Mouse (Mus musculus) Patski (cell line): Measurements from ENCODE around the gene Slc4a4. TPM values are rescaled to one million over a fixed set of nuclear protein-coding genes. Genes with fewer than 3 reads are reported as not detected.
A peak's percentile ranks its signal among the peaks of the same experiment; 100 is the strongest.

Experiments
- ATAC-seq: fragments of 100-300 bp; one replicate; pipeline ENCODE4 v1.8.0; 2021
- CTCF ChIA-PET: fragments of 350-600 bp; sonication (Branson Sonifier 250); formaldehyde crosslinking; loops from one replicate; lab custom pipeline; 2022; ENCODE audit warnings: inconsistent platforms; lab: Charles Lee
- POLR2A ChIA-PET: fragments of 350-600 bp; sonication (Branson Sonifier 250); formaldehyde crosslinking; loops from one replicate; lab custom pipeline; 2022; ENCODE audit warnings: antibody characterized with exemption, inconsistent platforms; lab: Charles Lee
- DNase-seq: peaks from one replicate; pipeline ENCODE4 v3.0.0-alpha.2; 2011; ENCODE audit warnings: low read depth, low spot score
- H3K27me3 ChIP-seq: fragments of 371-371 bp; one replicate; pipeline ENCODE4 v1.5.1; 2021
- CTCF ChIP-seq: fragments of 100-300 bp; IDR thresholded peaks from one replicate; pipeline ENCODE4 v1.5.1; 2021
- in situ Hi-C: fragments of 300-500 bp; cut with MboI; formaldehyde crosslinking; loops from 3 replicates; pipeline ENCODE4 v1.11.1; 2018; ENCODE audit warnings: low pct_unique_long_range_greater_than_20kb, mixed read lengths
- polyA plus RNA-seq: library from polyadenylated mRNA; unstranded; gene quantifications from one replicate; pipeline ENCODE4 v1.2.3, GENCODE M21; 2021

The Slc4a4 gene
- polyA plus RNA-seq, 1 experiment from 2014 or later: 6.8 TPM

DNA sequence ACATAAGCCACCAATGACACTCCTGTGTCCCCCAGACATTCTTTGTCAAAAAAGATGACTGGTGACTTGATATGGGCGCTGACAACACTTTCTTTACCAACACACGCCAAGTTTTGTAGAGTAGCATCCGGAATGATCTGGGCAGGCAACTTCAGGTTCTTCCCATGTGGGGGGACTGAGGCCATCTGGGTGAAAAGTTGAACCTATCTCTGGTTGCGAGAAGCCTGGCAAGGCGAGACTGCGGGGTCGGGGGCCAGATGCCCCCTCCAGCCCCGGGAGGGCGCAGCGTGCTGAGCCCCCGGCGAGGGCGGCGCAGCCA lies 310 bp upstream of the Slc4a4 start:
- H3K27me3 ChIP-seq: no peaks in the 10 kb centered on the region
- no peak for TF ChIP-seq CTCF
- POLR2A ChIA-PET: no interaction called here
- no peak for DNase-seq
- no peak for ATAC-seq
- CTCF ChIA-PET: no interaction called here
- in situ Hi-C loops: loop anchor here (10.0 kb wide), 2 partner anchors 338 to 498 kb away; no protein-coding TSS in a partner anchor

GRCm38 (mm10) chr5:88887556-88888412 lies 1.2 kb downstream of the Slc4a4 start:
- no peak for DNase-seq
- ATAC-seq: peak; percentile 4
- no peaks in the 10 kb centered on the region for H3K27me3 ChIP-seq
- CTCF ChIA-PET: interaction anchor here (0.7 to 1.2 kb wide), 2 partner anchors 9 to 15 kb away, joined by 3 read pairs; no protein-coding TSS in a partner anchor
- TF ChIP-seq CTCF: no peak
- POLR2A ChIA-PET: no interaction called here
- in situ Hi-C loops: loop anchor here (10.0 kb wide), 2 partner anchors 337 to 497 kb away; no protein-coding TSS in a partner anchor

DNA sequence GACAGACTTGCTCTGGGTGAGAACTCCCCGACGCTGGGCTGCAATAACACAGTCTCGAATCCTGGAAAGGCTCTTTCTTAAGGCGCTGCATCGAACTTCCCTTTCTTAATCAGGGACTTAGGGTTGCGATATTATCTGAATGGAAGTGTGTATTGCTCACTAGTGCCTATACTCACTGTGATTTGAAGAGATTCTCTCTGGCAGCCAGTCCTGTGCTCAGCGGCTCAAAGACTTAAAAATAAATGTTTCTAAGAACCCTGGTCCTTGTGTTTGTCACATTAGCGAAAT lies 1.7 kb downstream of the Slc4a4 start:
- DNase-seq (no peak), ATAC-seq (no peak)
- H3K27me3 ChIP-seq: no peaks in the 10 kb centered on the region
- ChIA-PET POLR2A (no interaction called here), CTCF (interaction anchor here (0.7 to 1.2 kb wide), 2 partner anchors 9 to 14 kb away, joined by 3 read pairs; no protein-coding TSS in a partner anchor)
- in situ Hi-C loops: loop anchor here (10.0 kb wide), 2 partner anchors 336 to 496 kb away; no protein-coding TSS in a partner anchor
- no peak for TF ChIP-seq CTCF

DNA sequence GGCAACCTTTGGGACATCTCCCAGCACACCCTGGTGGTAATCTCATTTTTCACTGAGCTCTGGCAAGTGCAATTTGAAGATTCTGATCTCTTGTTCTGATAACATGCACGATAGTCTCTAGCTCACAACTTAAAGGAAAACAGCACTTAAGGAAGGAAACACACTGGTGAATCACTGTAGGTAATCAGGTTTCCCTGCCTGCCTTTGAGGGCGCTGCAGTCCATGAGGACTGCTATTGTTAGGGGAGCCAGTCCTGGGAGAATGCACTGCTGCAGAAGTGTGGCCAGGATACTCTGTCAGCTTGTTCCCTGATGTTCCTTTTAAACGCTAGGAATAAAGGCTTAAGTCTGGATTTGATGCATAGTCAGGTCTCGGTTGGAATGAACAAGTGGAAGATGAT lies 2.7 kb downstream of the Slc4a4 start:
- no peak for DNase-seq
- ATAC-seq: no peak
- TF ChIP-seq CTCF: peak; percentile 47
- ChIA-PET POLR2A (interaction anchor here (0.7 kb wide), 1 partner anchor 139 kb away, joined by 5 read pairs; no protein-coding TSS in a partner anchor), CTCF (interaction anchor here (0.6 to 1.2 kb wide), 5 partner anchors 14 to 416 kb away, joined by 3 to 4 read pairs (median 3); no protein-coding TSS in a partner anchor)
- no peaks in the 10 kb centered on the region for H3K27me3 ChIP-seq
- in situ Hi-C loops: loop anchor here (10.0 kb wide), 2 partner anchors 335 to 495 kb away; no protein-coding TSS in a partner anchor

DNA sequence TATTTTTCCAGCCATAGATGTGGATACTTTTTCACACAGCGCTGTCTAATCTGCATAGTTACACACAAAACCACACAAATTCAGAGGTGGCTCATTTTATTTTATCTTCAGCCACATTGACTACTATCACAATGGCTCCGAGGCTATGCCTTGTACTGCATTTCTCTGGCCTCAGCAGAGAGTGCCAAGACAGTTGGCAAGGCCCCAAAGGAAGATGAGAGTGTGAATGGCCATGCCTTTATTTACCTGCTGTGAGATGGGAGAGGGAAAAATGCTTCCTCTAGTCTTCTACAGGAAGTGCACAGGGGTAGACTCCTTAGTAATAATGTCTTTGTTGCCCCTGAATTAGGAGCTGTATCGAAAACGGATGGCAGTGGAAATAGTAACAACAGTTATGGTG lies 3.5 kb downstream of the Slc4a4 start:
- TF ChIP-seq CTCF: no peak
- ATAC-seq (no peak), DNase-seq (no peak)
- H3K27me3 ChIP-seq: no peaks in the 10 kb centered on the region
- in situ Hi-C loops: no loop called here
- ChIA-PET POLR2A (interaction anchor here (0.7 kb wide), 1 partner anchor 139 kb away, joined by 5 read pairs; no protein-coding TSS in a partner anchor), CTCF (interaction anchor here (0.8 to 1.1 kb wide), 3 partner anchors 13 to 38 kb away, joined by 3 read pairs; no protein-coding TSS in a partner anchor)

DNA sequence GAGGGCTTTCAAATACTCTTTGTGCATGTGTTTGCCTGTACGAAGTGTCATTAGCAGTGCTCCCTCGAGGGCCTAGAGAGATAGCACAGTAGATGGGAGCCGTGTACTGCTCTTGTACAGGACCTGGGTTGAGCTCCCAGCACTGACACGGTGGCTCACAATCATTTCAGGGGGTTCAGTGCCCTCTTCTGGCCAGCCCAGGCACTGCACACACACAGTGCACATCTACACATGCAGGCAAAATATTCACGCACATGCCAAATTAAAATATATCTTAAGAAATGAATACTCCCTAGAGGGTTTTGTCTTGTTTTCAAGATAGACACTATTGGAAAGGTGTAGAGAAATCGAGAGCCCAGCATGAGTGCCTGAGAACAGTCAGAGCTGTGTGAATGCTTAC lies 10.0 kb downstream of the Slc4a4 start:
- ChIA-PET POLR2A (no interaction called here), CTCF (interaction anchor here (1.2 kb wide), 1 partner anchor 32 kb away, joined by 4 read pairs; no protein-coding TSS in a partner anchor)
- in situ Hi-C loops: no loop called here
- no peak for DNase-seq
- H3K27me3 ChIP-seq: no peaks in the 10 kb centered on the region
- ATAC-seq: no peak
- TF ChIP-seq CTCF: peak; percentile 44

DNA sequence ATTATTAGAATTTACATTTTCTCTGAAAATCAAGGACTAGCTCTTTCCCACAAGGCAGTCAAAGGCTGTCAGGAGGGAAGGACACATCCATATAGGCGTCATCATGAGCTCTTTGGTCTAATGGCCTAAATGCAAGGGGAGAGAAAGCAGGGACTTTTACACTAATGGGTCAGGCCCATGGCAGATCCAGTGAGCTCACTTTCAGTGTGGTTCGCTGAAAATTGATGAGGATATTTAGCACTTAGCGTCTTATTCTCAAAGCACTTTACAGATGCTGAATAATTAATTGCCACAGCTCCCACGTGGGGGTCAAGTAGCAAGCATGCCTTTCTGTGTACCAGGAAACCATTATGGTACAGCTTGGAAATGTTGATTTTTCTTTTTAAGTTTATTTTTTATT lies 16.5 kb downstream of the Slc4a4 start:
- no peak for ATAC-seq
- no peaks in the 10 kb centered on the region for H3K27me3 ChIP-seq
- in situ Hi-C loops: no loop called here
- ChIA-PET CTCF (interaction anchor here (0.9 to 3.8 kb wide), 7 partner anchors 8 to 300 kb away, joined by 3 to 15 read pairs (median 4); no protein-coding TSS in a partner anchor), POLR2A (interaction anchor here (1.2 kb wide), 1 partner anchor 9 kb away, joined by 3 read pairs; no protein-coding TSS in a partner anchor)
- no peak for TF ChIP-seq CTCF
- DNase-seq: no peak

GRCm38 (mm10) chr5:88903526-88903925 lies 16.9 kb downstream of the Slc4a4 start:
- DNase-seq: no peak
- in situ Hi-C loops: no loop called here
- CTCF ChIA-PET: interaction anchor here (0.9 to 3.8 kb wide), 6 partner anchors 9 to 299 kb away, joined by 3 to 15 read pairs (median 4); no protein-coding TSS in a partner anchor
- no peak for ATAC-seq
- no peak for TF ChIP-seq CTCF
- H3K27me3 ChIP-seq: no peaks in the 10 kb centered on the region
- POLR2A ChIA-PET: no interaction called here

DNA sequence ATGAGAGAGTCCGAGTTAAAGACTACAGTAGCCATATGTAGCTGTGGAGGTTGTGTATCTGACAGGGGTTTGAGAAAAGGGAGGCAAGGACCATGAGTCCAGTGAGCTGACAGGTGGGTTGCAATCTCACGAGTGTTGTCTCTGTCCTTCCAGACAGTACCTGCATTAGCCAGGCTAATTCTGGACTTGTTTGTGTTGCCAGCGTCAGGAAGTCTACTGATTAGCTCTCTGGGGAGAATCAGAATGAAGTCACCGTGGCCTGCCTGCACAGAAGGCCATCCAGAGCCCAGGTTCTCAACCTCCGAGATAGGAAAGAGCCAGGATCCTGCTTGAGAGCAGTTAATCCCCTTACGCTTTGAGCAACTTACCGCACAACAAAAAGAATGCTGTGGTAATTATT lies 18.2 kb downstream of the Slc4a4 start:
- ATAC-seq (no peak), DNase-seq (no peak)
- in situ Hi-C loops: no loop called here
- CTCF ChIA-PET: no interaction called here
- TF ChIP-seq CTCF: no peak
- POLR2A ChIA-PET: no interaction called here
- H3K27me3 ChIP-seq: no peaks in the 10 kb centered on the region

- no peaks in the 10 kb centered on the region for H3K27me3 ChIP-seq
- peak; percentile 36 for TF ChIP-seq CTCF
- in situ Hi-C loops: no loop called here
- ChIA-PET POLR2A (no interaction called here), CTCF (no interaction called here)
- ATAC-seq (no peak), DNase-seq (no peak)
Measured at GRCm38 (mm10) chr5:88907615-88908014, 21.0 kb downstream of the Slc4a4 start.
